Mouse (Mus musculus) bone marrow macrophage, adult 2 months (primary cell): Measurements from ENCODE around the gene Tmem50b.

Experiments used
- CTCF ChIP-seq: IDR thresholded peaks from 2 replicates; pipeline ENCODE4 v1.5.1; 2012; ENCODE audit warnings: low read depth, mild to moderate bottlenecking, low read length, moderate library complexity
- POLR2A ChIP-seq: IDR thresholded peaks from 2 replicates; pipeline ENCODE4 v1.6.1; 2012; ENCODE audit warnings: mild to moderate bottlenecking, low read depth, low read length, borderline replicate concordance

GRCm38 (mm10) chr16:91549616-91550015 is 48.0 kb downstream of the Tmem50b start:
- no peak for TF ChIP-seq CTCF
- TF ChIP-seq POLR2A = no peak
